8 mouse cellular contexts compared by ENCODE assay signal in genomic region chr2:152817596-152818291, GRCm38 (mm10). TPM values are rescaled to one million over a fixed set of nuclear protein-coding genes. Genes with fewer than 3 reads are reported as not detected.
A peak's percentile ranks its signal among the peaks of the same experiment; 100 is the strongest.
DNase-seq lines count a peak whose midpoint lies in the region; ATAC-seq and TF ChIP-seq lines count a peak whose summit lies in the region.

No protein-coding gene starts in this region.

- intact Hi-C loops in gastrocnemius, adult 2 months (cut with DNase I), result loop anchor here (2.0 kb wide), 1 partner anchor 29 kb away; no protein-coding TSS in a partner anchor
- intact Hi-C loops in gastrocnemius, postnatal 14 days (cut with DNase I; ENCODE audit: low total_unique reads), result no loop called here

- 11% methylated on average over 6 of the region's 6 CpGs for WGBS in heart, embryonic 15.5 days
- 35% methylated on average over 6 of the region's 6 CpGs for WGBS in olfactory bulb, adult 2 months

- H3K4me1 ChIP-seq in E14TG2a.4 (replicated peaks; ENCODE audit: low read depth, low read length), result peaks cover 99% of the 10 kb centered on the region
- peaks cover 75% of the 10 kb centered on the region for H3K4me1 ChIP-seq in heart, embryonic 15.5 days (replicated peaks)
- H3K4me1 ChIP-seq in olfactory bulb, adult 2 months (ENCODE audit: control insufficient read depth, insufficient read depth, low read length), result peaks cover 36% of the 10 kb centered on the region

- H3K27ac ChIP-seq in gastrocnemius, adult 2 months, result peak overlapping the region; percentile 93
- peak overlapping the region; percentile 88 for H3K27ac ChIP-seq in heart, embryonic 15.5 days
- peak overlapping the region; percentile 0; the same call in 1 of the 2 replicates for H3K27ac ChIP-seq in olfactory bulb, adult 2 months (ENCODE audit: insufficient read depth, low read depth, low read length)

- no peak overlapping the region for H3K9ac ChIP-seq in heart, embryonic 15.5 days

- peak; percentile 57 for ATAC-seq in heart, embryonic 15.5 days (replicated peaks; ENCODE audit: insufficient number of reproducible peaks, insufficient read depth, low FRiP score, low read depth)

- peaks cover 6% of the 10 kb centered on the region; the same call in 1 of the 2 replicates for H3K9me3 ChIP-seq in E14TG2a.4 (ENCODE audit: low read length)
- no peaks in the 10 kb centered on the region for H3K9me3 ChIP-seq in heart, embryonic 15.5 days (replicated peaks)

- no peaks in the 10 kb centered on the region for H3K27me3 ChIP-seq in E14TG2a.4 (ENCODE audit: insufficient read depth, low read length)
- no peaks in the 10 kb centered on the region for H3K27me3 ChIP-seq in heart, embryonic 15.5 days

- peaks cover 33% of the 10 kb centered on the region for H3K36me3 ChIP-seq in E14TG2a.4 (ENCODE audit: insufficient read depth, low read length)
- no peaks in the 10 kb centered on the region for H3K36me3 ChIP-seq in heart, embryonic 15.5 days

- peak; percentile 58 for DNase-seq in gastrocnemius, adult 2 months
- no peak for DNase-seq in gastrocnemius, postnatal 14 days
- peak; percentile 97 to 98 for DNase-seq in cerebellum, postnatal 14 days
- DNase-seq in kidney, postnatal 4 days, result peak; percentile 58 to 67
- DNase-seq in embryo, embryonic 10.5 days (ENCODE audit: low spot score), result no peak

- TF ChIP-seq CTCF in gastrocnemius, adult 2 months (IDR thresholded peaks at IDR 0.05), result no peak
- no peak for TF ChIP-seq CTCF in E14TG2a.4 (conservative IDR thresholded peaks at IDR 0.05; ENCODE audit: low read length)
- TF ChIP-seq CTCF in olfactory bulb, adult 2 months (IDR thresholded peaks at IDR 0.05; ENCODE audit: insufficient read depth, low read depth, low read length), result no peak

- peak overlapping the region; percentile 5 for H3K4me3 ChIP-seq in gastrocnemius, adult 2 months
- 0 out of 2 replicates have a peak overlapping the region, but pooled peaks have one; percentile 1 for H3K4me3 ChIP-seq in E14TG2a.4 (replicated peaks; ENCODE audit: low read length)
- H3K4me3 ChIP-seq in heart, embryonic 15.5 days, result no peak overlapping the region
- H3K4me3 ChIP-seq in olfactory bulb, adult 2 months (ENCODE audit: insufficient read depth, low read depth, low read length), result no peak overlapping the region

- peak overlapping the region; percentile 15 for H3K4me2 ChIP-seq in heart, embryonic 15.5 days

- no peak for TF ChIP-seq POLR2A in olfactory bulb, adult 2 months (IDR thresholded peaks at IDR 0.05; ENCODE audit: insufficient read depth, low read depth, low read length)

RNA-seq across cellular contexts. Expression of gene Bcl2l1, which starts 13.8 kb away (rescaled TPM):
- 10 to 100 TPM; 15.7 to 40.3 TPM for total RNA-seq in gastrocnemius, adult 2 months (2021)
- 10 to 100 TPM; 14.4 to 28.6 TPM for total RNA-seq in gastrocnemius, postnatal 14 days (2021)
- 69.5 and 80.7 TPM in 2 replicates for polyA plus RNA-seq in heart, embryonic 15.5 days (2015; fragmentation: Nextera tagmentation; extraction: Ambion mirVana)
- polyA plus RNA-seq in olfactory bulb, adult 2 months (2012; ENCODE audit: insufficient read depth, insufficient read length, low replicate concordance, missing spikeins), result 296 and 622 TPM in 2 replicates

RNA-seq across cellular contexts. Expression of gene Tpx2, which starts 30.0 kb away (rescaled TPM):
- 1 to 10 TPM; 1.1 to 1.7 TPM for total RNA-seq in gastrocnemius, adult 2 months (2021)
- total RNA-seq in gastrocnemius, postnatal 14 days (2021), result 1 to 10 TPM; 4.1 to 4.7 TPM
- 47.3 and 49.9 TPM in 2 replicates for polyA plus RNA-seq in heart, embryonic 15.5 days (2015; fragmentation: Nextera tagmentation; extraction: Ambion mirVana)
- polyA plus RNA-seq in olfactory bulb, adult 2 months (2012; ENCODE audit: insufficient read depth, insufficient read length, low replicate concordance, missing spikeins), result 120 TPM in 1 of 2 replicates, not detected in the other

Comparison
In these comparisons a context has a peak if more than half of its experiments do, and no peak if none do; other contexts are left out.
1. DNase-seq: peak in gastrocnemius, adult 2 months (single experiment), cerebellum, postnatal 14 days (2 of 2) and kidney, postnatal 4 days (2 of 2); none in gastrocnemius, postnatal 14 days (single experiment) and embryo, embryonic 10.5 days (single experiment).
2. H3K27ac ChIP-seq: peak in every context shown above with its lines; median percentile 93 in gastrocnemius, adult 2 months; 88 in heart, embryonic 15.5 days; 0 in olfactory bulb, adult 2 months.
3. H3K4me3 ChIP-seq: peak in gastrocnemius, adult 2 months (single experiment) and E14TG2a.4 (single experiment); none in heart, embryonic 15.5 days (single experiment) and olfactory bulb, adult 2 months (single experiment).